Mouse (Mus musculus) heart, adult 2 months (tissue): Measurements from ENCODE around the gene Olfr617.

Experiments
- CTCF ChIP-seq: fragments of 200-600 bp; IDR thresholded peaks from 2 replicates; pipeline ENCODE4 v1.8.1; 2022; ENCODE audit warnings: antibody characterized with exemption, mild to moderate bottlenecking, moderate library complexity
- POLR2A ChIP-seq: fragments of 200-500 bp; IDR thresholded peaks from 2 replicates; pipeline ENCODE4 v1.6.1; 2011; ENCODE audit warnings: mild to moderate bottlenecking, low read depth, low read length, control low read depth; ENCODE audit not compliant: insufficient read depth

DNA sequence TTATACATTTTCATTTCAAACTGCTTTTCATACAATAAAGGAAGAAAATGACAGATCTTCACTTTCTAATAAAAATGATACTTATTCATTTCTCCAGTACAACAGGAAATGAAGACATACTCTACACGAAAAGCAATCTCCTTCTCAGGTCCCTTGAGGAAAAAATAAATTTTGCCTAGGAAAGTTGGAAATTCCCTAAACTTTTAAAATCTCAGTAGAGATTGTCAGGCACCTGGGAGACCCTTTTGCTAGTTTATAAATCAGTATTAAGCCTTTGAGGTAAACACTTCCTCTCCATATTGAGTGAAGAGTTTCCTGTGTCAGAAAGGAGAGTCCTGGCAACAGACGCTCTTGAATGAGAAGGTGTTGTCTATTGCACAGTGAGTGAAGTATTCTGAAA, 25.1 kb upstream of the Olfr617 start, which contains the start of gene Olfr613:
- TF ChIP-seq CTCF (no peak), POLR2A (no peak)
